Mouse (Mus musculus) liver, adult 2 months (tissue): ENCODE measurements around the gene Gfy. TPM values are rescaled to one million over a fixed set of nuclear protein-coding genes. Genes with fewer than 3 reads are reported as not detected.

ENCODE experiments used
- DNase-seq: peaks from one replicate; pipeline ENCODE4 v3.0.0-alpha.2; 2011; ENCODE audit warnings: low read depth, low spot score; ENCODE audit errors: extremely low read depth
- H3K27ac ChIP-seq: fragments of 200-500 bp; replicated peaks from 2 replicates; pipeline ENCODE4 v1.5.1; 2012; ENCODE audit warnings: low read depth, mild to moderate bottlenecking, control low read depth, inconsistent platforms, low read length; ENCODE audit not compliant: insufficient read depth
- H3K27me3 ChIP-seq: fragments of 200-500 bp; 2 replicates; pipeline ENCODE4 v1.6.1; 2012; ENCODE audit warnings: mild to moderate bottlenecking, moderate library complexity, low read length, inconsistent platforms; ENCODE audit not compliant: control insufficient read depth, insufficient read depth
- H3K36me3 ChIP-seq: fragments of 200-500 bp; 2 replicates; pipeline ENCODE4 v1.6.1; 2012; ENCODE audit warnings: low read length, inconsistent platforms; ENCODE audit not compliant: control insufficient read depth, insufficient read depth
- H3K4me1 ChIP-seq: fragments of 200-500 bp; 2 replicates; pipeline ENCODE4 v1.6.1; 2011; ENCODE audit warnings: low read length; ENCODE audit not compliant: control insufficient read depth, insufficient read depth
- H3K4me3 ChIP-seq: fragments of 200-500 bp; 2 replicates; pipeline ENCODE4 v1.5.1; 2011; ENCODE audit warnings: low read depth, mild to moderate bottlenecking, control low read depth, low read length, moderate library complexity; ENCODE audit not compliant: insufficient read depth
- H3K79me2 ChIP-seq: fragments of 200-500 bp; 2 replicates; pipeline ENCODE4 v1.6.1; 2012; ENCODE audit warnings: inconsistent platforms, mild to moderate bottlenecking, low read length, moderate library complexity; ENCODE audit not compliant: control insufficient read depth, insufficient read depth
- H3K9ac ChIP-seq: fragments of 200-500 bp; 2 replicates; pipeline ENCODE4 v1.6.1; 2012; ENCODE audit warnings: low read depth, mild to moderate bottlenecking, control low read depth, inconsistent platforms, low read length
- CTCF ChIP-seq: fragments of 200-500 bp; IDR thresholded peaks from 2 replicates; pipeline ENCODE4 v1.5.1; 2011; ENCODE audit warnings: low read depth, low read length, control low read depth
- POLR2A ChIP-seq: fragments of 200-500 bp; IDR thresholded peaks from 2 replicates; pipeline ENCODE4 v1.6.1; 2011; ENCODE audit warnings: low read length, control low read depth; ENCODE audit not compliant: insufficient read depth; ENCODE audit errors: extremely low read depth
- WGBS: fragments of 180-500 bp; shearing (Covaris S2); methylation state at CpG from one replicate; pipeline ENCODE4 v1.1.7; 2018; 5-methylcytosine and 5-hydroxymethylcytosine counted together
- polyA plus RNA-seq: library from polyadenylated mRNA; depleted of rRNA; stranded (reverse); fragments of >200 nt; gene quantifications from 2 replicates; pipeline ENCODE4 v1.2.3, GENCODE M21; 2012
- total RNA-seq: library from RNA; depleted of rRNA; stranded (reverse); fragments of >200 nt; gene quantifications from 2 replicates; pipeline ENCODE4 v1.2.3, GENCODE M21; 2014

Gene Gfy
- total and polyA plus RNA-seq, 2 experiments = not detected

DNA sequence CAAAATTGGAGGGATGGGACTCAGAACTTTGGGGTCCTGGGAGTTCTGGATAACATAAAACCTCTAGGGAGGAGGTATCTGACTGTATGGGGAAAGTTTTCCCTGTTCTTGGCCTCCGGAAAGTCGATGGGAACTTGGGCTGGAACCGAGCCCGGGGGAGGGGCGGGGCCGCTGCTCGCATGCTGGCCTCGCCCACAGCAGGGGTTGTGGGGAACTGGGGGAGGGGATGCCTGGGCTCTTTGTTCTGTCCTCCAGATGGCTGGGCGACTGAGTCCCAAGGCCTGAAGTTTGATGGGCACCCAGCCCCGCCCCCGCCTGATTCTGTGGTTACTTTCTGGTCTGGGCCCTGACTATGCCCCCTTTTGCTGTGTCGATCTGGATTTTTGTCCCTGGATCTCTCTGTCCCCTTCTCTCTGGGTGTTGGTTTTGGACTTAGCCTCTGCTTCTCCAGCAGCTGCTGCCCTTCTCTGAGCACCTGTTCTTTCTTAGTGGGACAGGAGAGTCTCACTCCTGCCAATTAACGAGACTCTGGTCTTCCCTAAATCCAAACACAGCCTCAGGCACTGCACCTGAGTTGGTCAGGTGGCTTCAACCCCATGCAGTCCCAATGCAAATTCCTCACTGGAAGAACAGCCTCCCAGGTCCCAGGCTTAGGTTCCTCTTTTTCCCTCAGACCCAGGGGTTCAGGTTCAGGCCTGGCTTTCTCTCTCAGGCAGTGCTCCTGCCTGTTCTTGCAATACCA, 37.2 kb upstream of the Gfy start:
- Histone ChIP-seq H3K79me2 (no peaks in the 10 kb centered on the region), H3K4me1 (peaks cover 3% of the 10 kb centered on the region), H3K27me3 (peaks cover 3% of the 10 kb centered on the region; the same call in 1 of the 2 replicates), H3K27ac (no peak overlapping the region), H3K4me3 (peak overlapping the region; percentile 73), H3K36me3 (no peaks in the 10 kb centered on the region), H3K9ac (no peak overlapping the region)
- 14% methylated on average over 13 of the region's 13 CpGs for WGBS
- DNase-seq = no peak
- TF ChIP-seq POLR2A = no peak
- TF ChIP-seq CTCF = no peak

GRCm38 (mm10) chr7:45215673-45216441, 36.5 kb upstream of the Gfy start, which contains the start of gene Tead2:
Gene Tead2, plus strand, starts transcription at chr7:45215753.
- WGBS = 2% methylated on average over 55 of the region's 55 CpGs
- Histone ChIP-seq H3K36me3 (no peaks in the 10 kb centered on the region), H3K4me3 (peak within 1 kb of the TSS; percentile 73), H3K27ac (no peak within 1 kb of the TSS), H3K9ac (peak within 1 kb of the TSS; percentile 71), H3K4me1 (peaks cover 3% of the 10 kb centered on the region), H3K79me2 (no peaks in the 10 kb centered on the region), H3K27me3 (peaks cover 3% of the 10 kb centered on the region; the same call in 1 of the 2 replicates)
- no peak for TF ChIP-seq CTCF
- no peak for TF ChIP-seq POLR2A
- DNase-seq = no peak

GRCm38 (mm10) chr7:45213708-45214107, 34.3 kb upstream of the Gfy start:
- no peaks in the 10 kb centered on the region for H3K36me3 ChIP-seq
- no peak overlapping the region for H3K27ac ChIP-seq
- WGBS = 37% methylated on average over 5 of the region's 5 CpGs
- peaks cover 3% of the 10 kb centered on the region; the same call in 1 of the 2 replicates for H3K27me3 ChIP-seq
- H3K4me1 ChIP-seq = peaks cover 3% of the 10 kb centered on the region
- no peak overlapping the region for H3K4me3 ChIP-seq
- no peak overlapping the region for H3K9ac ChIP-seq
- peak; percentile 10 for DNase-seq
- H3K79me2 ChIP-seq = no peaks in the 10 kb centered on the region
- TF ChIP-seq CTCF (no peak), POLR2A (no peak)

GRCm38 (mm10) chr7:45212356-45212755, 33.0 kb upstream of the Gfy start:
- Histone ChIP-seq H3K27ac (no peak overlapping the region), H3K4me1 (peaks cover 3% of the 10 kb centered on the region), H3K79me2 (no peaks in the 10 kb centered on the region), H3K27me3 (peaks cover 3% of the 10 kb centered on the region; the same call in 1 of the 2 replicates), H3K36me3 (no peaks in the 10 kb centered on the region), H3K9ac (no peak overlapping the region), H3K4me3 (no peak overlapping the region)
- DNase-seq = no peak
- TF ChIP-seq POLR2A = no peak
- TF ChIP-seq CTCF = no peak
- WGBS = 87% methylated on average over 7 of the region's 7 CpGs

DNA sequence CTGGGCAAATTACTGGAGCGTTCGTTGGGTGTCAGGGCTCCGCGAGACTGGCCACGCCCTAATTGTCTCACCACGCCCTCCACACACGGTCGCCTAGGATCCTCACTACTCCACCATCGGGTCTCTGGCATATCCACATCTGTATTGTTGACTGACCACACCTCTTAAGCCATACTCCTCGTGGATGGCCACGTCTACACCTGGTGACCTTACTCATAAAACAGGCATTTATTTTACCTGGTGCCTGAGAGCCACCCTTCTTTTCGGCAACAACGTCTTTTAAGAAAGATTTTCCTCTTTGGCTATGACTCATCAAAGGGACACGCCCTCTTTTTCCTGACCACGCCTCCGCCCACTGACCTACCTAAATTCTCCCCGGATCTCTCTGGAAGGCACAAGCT, 32.5 kb upstream of the Gfy start, which contains the start of gene Dkkl1:
Gene Dkkl1, minus strand, starts transcription at position 297 of the 401 bp plus-strand sequence.
- peaks cover 3% of the 10 kb centered on the region; the same call in 1 of the 2 replicates for H3K27me3 ChIP-seq
- H3K36me3 ChIP-seq = no peaks in the 10 kb centered on the region
- no peak for TF ChIP-seq POLR2A
- no peak for TF ChIP-seq CTCF
- H3K27ac ChIP-seq = no peak within 1 kb of the TSS
- 20% methylated on average over 17 of the region's 17 CpGs for WGBS
- H3K4me1 ChIP-seq = peaks cover 3% of the 10 kb centered on the region
- no peak within 1 kb of the TSS for H3K4me3 ChIP-seq
- no peak within 1 kb of the TSS for H3K9ac ChIP-seq
- H3K79me2 ChIP-seq = no peaks in the 10 kb centered on the region
- DNase-seq = no peak
